Mouse (Mus musculus) lung, adult 2 months (tissue): ENCODE measurements at regions not wholly inside any gene's neighbourhood (a gene's known extent, or its start where the extent isn't known, plus 50 kb on each side); places are given as distances from the start of the nearest gene placed in this dataset.

ENCODE experiments used
- CTCF ChIP-seq: fragments of 200-500 bp; IDR thresholded peaks from 2 replicates; pipeline ENCODE4 v1.5.1; 2011; ENCODE audit warnings: mild to moderate bottlenecking, low read length, control low read depth; ENCODE audit not compliant: insufficient read depth
- POLR2A ChIP-seq: fragments of 200-500 bp; IDR thresholded peaks from 2 replicates; pipeline ENCODE4 v1.6.1; 2011; ENCODE audit warnings: low read depth, mild to moderate bottlenecking, control low read depth, low read length, borderline replicate concordance; ENCODE audit errors: extremely low read depth

- no peak for TF ChIP-seq CTCF
- no peak for TF ChIP-seq POLR2A
Measured at GRCm38 (mm10) chr10:111806916-111807315, 165.5 kb upstream of the Krr1 start.
